Mouse (Mus musculus) liver, adult 2 months (tissue): ENCODE data around the gene Ccdc93.

Experiments used
- CTCF ChIP-seq: fragments of 200-500 bp; IDR thresholded peaks from 2 replicates; pipeline ENCODE4 v1.5.1; 2011; ENCODE audit warnings: low read depth, low read length, control low read depth
- POLR2A ChIP-seq: fragments of 200-500 bp; IDR thresholded peaks from 2 replicates; pipeline ENCODE4 v1.6.1; 2011; ENCODE audit warnings: low read length, control low read depth; ENCODE audit not compliant: insufficient read depth; ENCODE audit errors: extremely low read depth

DNA sequence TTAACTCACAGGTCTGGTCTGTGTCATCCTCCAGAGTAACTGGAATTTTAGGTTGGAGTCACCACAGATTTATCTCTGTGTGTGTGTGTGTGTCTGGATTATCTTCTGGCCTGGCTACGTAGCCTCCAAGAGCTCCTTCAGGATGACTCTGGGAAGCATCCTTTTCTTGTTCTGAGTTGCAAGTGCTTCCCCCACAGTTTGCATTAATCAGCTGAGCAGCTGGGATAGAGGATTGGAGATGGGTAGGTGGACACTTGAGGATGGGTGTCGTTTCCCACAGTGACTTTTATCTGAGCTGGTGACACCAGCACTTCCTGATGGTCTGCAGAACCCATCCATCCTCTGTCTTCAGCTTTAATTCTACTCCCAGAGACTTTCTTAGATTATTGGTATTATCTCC is 116.0 kb downstream of the Ccdc93 start:
- TF ChIP-seq POLR2A (no peak), CTCF (no peak)
